Mouse (Mus musculus) heart, embryonic 12.5 days (tissue): ENCODE data around the gene Tead1. TPM values are rescaled to one million over a fixed set of nuclear protein-coding genes. Genes with fewer than 3 reads are reported as not detected.
A peak's percentile ranks its signal among the peaks of the same experiment; 100 is the strongest.

Experiments
- ATAC-seq: fragments of 200-750 bp; cut with Nextera tagmentation; 2 replicates; pipeline ENCODE4 v1.8.0; 2017; ENCODE audit warnings: moderate TSS enrichment, moderate library complexity; ENCODE audit not compliant: insufficient number of reproducible peaks, low FRiP score
- H3K27ac ChIP-seq: fragments of 300-500 bp; sonication (generic); 2 replicates; pipeline ENCODE4 v1.5.1; 2016; ENCODE audit warnings: mild to moderate bottlenecking, moderate library complexity; ENCODE audit not compliant: poor library complexity, severe bottlenecking
- H3K27me3 ChIP-seq: fragments of 300-500 bp; sonication (generic); replicated peaks from 2 replicates; pipeline ENCODE4 v1.6.1; 2016; ENCODE audit warnings: mild to moderate bottlenecking, moderate library complexity
- H3K36me3 ChIP-seq: fragments of 300-500 bp; sonication (generic); 2 replicates; pipeline ENCODE4 v1.6.1; 2016; ENCODE audit warnings: mild to moderate bottlenecking, moderate library complexity
- H3K4me1 ChIP-seq: fragments of 300-500 bp; sonication (generic); replicated peaks from 2 replicates; pipeline ENCODE4 v1.6.1; 2016; ENCODE audit warnings: mild to moderate bottlenecking
- H3K4me2 ChIP-seq: fragments of 300-500 bp; sonication (generic); 2 replicates; pipeline ENCODE4 v1.6.1; 2016; ENCODE audit warnings: mild to moderate bottlenecking, moderate library complexity
- H3K4me3 ChIP-seq: fragments of 300-500 bp; sonication (generic); 2 replicates; pipeline ENCODE4 v1.5.1; 2016; ENCODE audit warnings: mild to moderate bottlenecking
- H3K9ac ChIP-seq: fragments of 300-500 bp; sonication (generic); 2 replicates; pipeline ENCODE4 v1.6.1; 2016; ENCODE audit warnings: mild to moderate bottlenecking, moderate library complexity
- H3K9me3 ChIP-seq: fragments of 300-500 bp; sonication (generic); replicated peaks from 2 replicates; pipeline ENCODE4 v1.6.1; 2016; ENCODE audit warnings: mild to moderate bottlenecking, moderate library complexity
- WGBS: fragments of 180-500 bp; shearing (Covaris S2); methylation state at CpG from one replicate; pipeline ENCODE4 v1.1.7; 2016; 5-methylcytosine and 5-hydroxymethylcytosine counted together
- polyA plus RNA-seq: library from polyadenylated mRNA; unstranded; fragments of >200 nt; fragmentation: Nextera tagmentation; extraction: Ambion mirVana; gene quantifications from 2 replicates; pipeline ENCODE4 v1.2.1, GENCODE M21; 2016

Tead1 gene
- polyA plus RNA-seq, 1 experiment from 2014 or later = 33.9 TPM

DNA sequence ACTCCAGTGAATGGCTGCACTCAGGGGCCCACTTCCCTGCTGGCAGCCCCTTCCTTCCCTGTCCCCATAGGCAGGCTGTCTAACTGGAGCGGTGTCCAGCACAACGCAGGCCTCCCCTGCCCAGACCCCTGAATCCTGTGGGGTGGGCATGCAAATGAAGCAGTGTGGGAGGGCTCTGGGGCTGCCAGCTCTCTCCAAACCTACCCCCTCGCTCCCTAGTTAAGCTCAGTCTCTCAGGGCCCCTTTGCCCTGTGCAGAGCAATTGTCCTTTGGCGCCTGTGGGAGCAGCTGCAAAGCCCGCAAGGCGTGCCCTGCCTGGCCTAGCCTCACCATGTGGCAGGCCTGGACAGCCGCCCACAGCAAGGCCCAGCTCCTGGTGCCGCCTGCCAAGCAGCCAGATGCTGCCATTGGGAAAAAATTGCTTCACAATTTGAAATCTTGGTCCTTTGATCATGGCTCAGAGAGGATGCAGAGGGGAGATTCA is 204.7 kb downstream of the Tead1 start:
- H3K4me3 ChIP-seq = no peak overlapping the region
- H3K27ac ChIP-seq = peak overlapping the region; percentile 60
- H3K9ac ChIP-seq = peak overlapping the region; percentile 37; the same call in 1 of the 2 replicates
- no peak overlapping the region for H3K4me2 ChIP-seq
- H3K9me3 ChIP-seq = no peaks in the 10 kb centered on the region
- H3K36me3 ChIP-seq = peaks cover 25% of the 10 kb centered on the region
- WGBS = 59% methylated on average over 8 of the region's 8 CpGs
- peak; percentile 36; the same call in 1 of the 2 replicates for ATAC-seq
- no peaks in the 10 kb centered on the region for H3K27me3 ChIP-seq
- peaks cover 45% of the 10 kb centered on the region for H3K4me1 ChIP-seq

DNA sequence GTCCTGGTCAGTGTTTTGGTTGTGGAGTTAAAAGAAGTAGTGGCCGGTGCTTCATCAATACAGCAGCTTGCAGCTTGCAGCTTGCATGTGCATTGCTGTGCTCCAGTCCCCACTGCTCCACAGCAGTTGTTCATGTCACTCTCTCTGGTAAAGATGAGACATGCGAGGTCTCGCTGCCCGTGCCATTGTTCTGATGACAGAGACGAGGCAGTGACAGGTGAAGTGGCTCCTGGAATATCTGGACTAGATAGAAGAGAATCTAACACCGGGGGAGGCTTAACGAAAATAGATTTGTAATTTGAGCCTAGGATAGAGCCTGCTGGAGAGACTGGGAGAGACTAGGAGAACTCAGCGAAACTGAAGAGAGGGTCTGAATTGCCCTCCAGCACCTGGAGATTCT is 206.4 kb downstream of the Tead1 start:
- Histone ChIP-seq H3K4me2 (peak overlapping the region; percentile 20), H3K4me3 (no peak overlapping the region), H3K27ac (peak overlapping the region; percentile 69), H3K9ac (peak overlapping the region; percentile 39; the same call in 1 of the 2 replicates), H3K27me3 (no peaks in the 10 kb centered on the region), H3K4me1 (peaks cover 42% of the 10 kb centered on the region), H3K36me3 (peaks cover 24% of the 10 kb centered on the region), H3K9me3 (no peaks in the 10 kb centered on the region)
- 32% methylated on average over 8 of the region's 8 CpGs for whole genome bisulfite sequencing
- no peak for ATAC-seq

GRCm38 (mm10) chr7:112891883-112892282 is 212.8 kb downstream of the Tead1 start:
- ATAC-seq = no peak
- Histone ChIP-seq H3K27me3 (no peaks in the 10 kb centered on the region), H3K4me1 (0 out of 2 replicates have a peak, but pooled peaks cover 3% of the 10 kb centered on the region), H3K9ac (no peak overlapping the region), H3K4me3 (no peak overlapping the region), H3K27ac (no peak overlapping the region), H3K9me3 (no peaks in the 10 kb centered on the region), H3K4me2 (no peak overlapping the region), H3K36me3 (peaks cover 67% of the 10 kb centered on the region)
- WGBS = 82% methylated on average over 6 of the region's 6 CpGs

GRCm38 (mm10) chr7:112892595-112892994 is 213.5 kb downstream of the Tead1 start:
- Histone ChIP-seq H3K4me3 (no peak overlapping the region), H3K27ac (no peak overlapping the region), H3K4me1 (0 out of 2 replicates have a peak, but pooled peaks cover 4% of the 10 kb centered on the region), H3K9me3 (no peaks in the 10 kb centered on the region), H3K9ac (no peak overlapping the region), H3K36me3 (peaks cover 71% of the 10 kb centered on the region), H3K4me2 (no peak overlapping the region), H3K27me3 (no peaks in the 10 kb centered on the region)
- WGBS = 74% methylated on average over 5 of the region's 5 CpGs
- no peak for ATAC-seq

GRCm38 (mm10) chr7:112896363-112896762 is 217.2 kb downstream of the Tead1 start:
- no peak for ATAC-seq
- H3K4me3 ChIP-seq = no peak overlapping the region
- H3K9me3 ChIP-seq = no peaks in the 10 kb centered on the region
- H3K27me3 ChIP-seq = no peaks in the 10 kb centered on the region
- no peak overlapping the region for H3K9ac ChIP-seq
- H3K4me1 ChIP-seq = 0 out of 2 replicates have a peak, but pooled peaks cover 4% of the 10 kb centered on the region
- H3K4me2 ChIP-seq = no peak overlapping the region
- H3K36me3 ChIP-seq = peaks cover 82% of the 10 kb centered on the region
- 92% methylated on average over 2 of the region's 2 CpGs for WGBS
- H3K27ac ChIP-seq = no peak overlapping the region

- ATAC-seq = no peak
- Histone ChIP-seq H3K9me3 (no peaks in the 10 kb centered on the region), H3K4me2 (no peak overlapping the region), H3K9ac (no peak overlapping the region), H3K27me3 (no peaks in the 10 kb centered on the region), H3K4me3 (no peak overlapping the region), H3K4me1 (0 out of 2 replicates have a peak, but pooled peaks cover 4% of the 10 kb centered on the region), H3K27ac (no peak overlapping the region), H3K36me3 (peaks cover 73% of the 10 kb centered on the region)
- 78% methylated on average over 7 of the region's 7 CpGs for WGBS
Observed at GRCm38 (mm10) chr7:112901710-112902109, 222.6 kb downstream of the Tead1 start.

DNA sequence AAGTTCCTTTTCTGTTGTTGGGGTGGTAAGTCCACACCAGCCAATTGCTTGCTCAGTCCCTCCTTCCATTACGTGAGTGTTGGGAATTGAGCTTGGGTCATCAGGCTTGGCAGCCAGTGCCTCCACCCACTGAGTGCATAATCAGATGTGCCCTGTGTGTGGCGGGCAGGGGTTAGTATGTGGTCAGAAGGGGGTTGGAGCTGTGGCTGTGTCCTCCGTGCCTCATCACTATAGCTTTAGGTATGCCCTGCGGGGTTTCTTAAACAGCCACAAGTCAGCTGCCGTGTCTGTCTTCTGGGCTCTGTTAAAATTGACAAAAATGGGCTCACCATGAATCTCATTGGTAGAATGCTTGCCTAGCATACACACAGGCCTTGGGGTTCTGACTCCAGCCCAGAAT is 227.7 kb downstream of the Tead1 start:
- Histone ChIP-seq H3K9me3 (no peaks in the 10 kb centered on the region), H3K9ac (no peak overlapping the region), H3K4me1 (peaks cover 4% of the 10 kb centered on the region; the same call in 1 of the 2 replicates), H3K36me3 (peaks cover 32% of the 10 kb centered on the region), H3K27me3 (no peaks in the 10 kb centered on the region), H3K4me2 (no peak overlapping the region), H3K4me3 (no peak overlapping the region), H3K27ac (no peak overlapping the region)
- no peak for ATAC-seq
- 79% methylated on average over 5 of the region's 5 CpGs for WGBS

GRCm38 (mm10) chr7:112907468-112907867 is 228.3 kb downstream of the Tead1 start:
- 83% methylated on average over 2 of the region's 2 CpGs for WGBS
- no peak for ATAC-seq
- Histone ChIP-seq H3K27ac (no peak overlapping the region), H3K36me3 (peaks cover 26% of the 10 kb centered on the region), H3K9ac (no peak overlapping the region), H3K4me3 (no peak overlapping the region), H3K4me1 (peaks cover 4% of the 10 kb centered on the region; the same call in 1 of the 2 replicates), H3K27me3 (no peaks in the 10 kb centered on the region), H3K9me3 (no peaks in the 10 kb centered on the region), H3K4me2 (no peak overlapping the region)

- no peak for ATAC-seq
- Histone ChIP-seq H3K36me3 (peaks cover 9% of the 10 kb centered on the region), H3K4me1 (peaks cover 4% of the 10 kb centered on the region; the same call in 1 of the 2 replicates), H3K4me3 (no peak overlapping the region), H3K27me3 (no peaks in the 10 kb centered on the region), H3K4me2 (no peak overlapping the region), H3K9me3 (no peaks in the 10 kb centered on the region), H3K9ac (no peak overlapping the region), H3K27ac (no peak overlapping the region)
- 71% methylated on average over 10 of the region's 10 CpGs for WGBS
Observed at GRCm38 (mm10) chr7:112909164-112909563, 230.0 kb downstream of the Tead1 start.

- no peak overlapping the region for H3K27ac ChIP-seq
- no peak overlapping the region for H3K4me2 ChIP-seq
- 83% methylated on average over 3 of the region's 3 CpGs for WGBS
- no peaks in the 10 kb centered on the region for H3K36me3 ChIP-seq
- no peaks in the 10 kb centered on the region; the same call in 1 of the 2 replicates for H3K27me3 ChIP-seq
- H3K4me3 ChIP-seq = no peak overlapping the region
- no peak overlapping the region for H3K9ac ChIP-seq
- H3K9me3 ChIP-seq = no peaks in the 10 kb centered on the region
- no peak for ATAC-seq
- H3K4me1 ChIP-seq = peaks cover 10% of the 10 kb centered on the region
Observed at GRCm38 (mm10) chr7:112912969-112913368, 233.9 kb downstream of the Tead1 start.

GRCm38 (mm10) chr7:112915571-112915970 is 236.5 kb downstream of the Tead1 start:
- Histone ChIP-seq H3K36me3 (no peaks in the 10 kb centered on the region), H3K9ac (no peak overlapping the region), H3K27ac (no peak overlapping the region), H3K9me3 (no peaks in the 10 kb centered on the region), H3K27me3 (no peaks in the 10 kb centered on the region; the same call in 1 of the 2 replicates), H3K4me1 (peaks cover 14% of the 10 kb centered on the region), H3K4me3 (no peak overlapping the region), H3K4me2 (no peak overlapping the region)
- 91% methylated on average over 4 of the region's 4 CpGs for WGBS
- no peak for ATAC-seq
